Mouse (Mus musculus): ENCODE measurements at regions not wholly inside any gene's neighbourhood (a gene's known extent, or its start where the extent isn't known, plus 50 kb on each side); places are given as distances from the start of the nearest gene placed in this dataset.

GRCm38 (mm10) chr19:26447427-26448023 lies 157.3 kb upstream of the Smarca2 start:
- 0 out of 2 replicates have a peak overlapping the region, but pooled peaks have one; percentile 43 for H3K27ac ChIP-seq (replicated peaks)
- no peak overlapping the region for H3K4me3 ChIP-seq
- no peaks in the 10 kb centered on the region for H3K36me3 ChIP-seq
- H3K4me2 ChIP-seq, result no peak overlapping the region
- H3K9me3 ChIP-seq, result no peaks in the 10 kb centered on the region
- peak; percentile 63; the same call in 1 of the 2 replicates for ATAC-seq (ENCODE audit: low read depth)
- WGBS, result 73% methylated on average over 7 of the region's 7 CpGs
- no peaks in the 10 kb centered on the region for H3K4me1 ChIP-seq (replicated peaks)
- no peak overlapping the region for H3K9ac ChIP-seq
- no peaks in the 10 kb centered on the region for H3K27me3 ChIP-seq

GRCm38 (mm10) chr19:26461712-26462111 lies 143.1 kb upstream of the Smarca2 start:
- no peaks in the 10 kb centered on the region for H3K9me3 ChIP-seq
- H3K9ac ChIP-seq, result no peak overlapping the region
- H3K4me2 ChIP-seq, result no peak overlapping the region
- WGBS, result 56% methylated on average over 4 of the region's 4 CpGs
- ATAC-seq (ENCODE audit: low read depth), result no peak
- H3K4me1 ChIP-seq (replicated peaks), result peaks cover 11% of the 10 kb centered on the region
- H3K27me3 ChIP-seq, result no peaks in the 10 kb centered on the region
- no peak overlapping the region for H3K4me3 ChIP-seq
- H3K27ac ChIP-seq (replicated peaks), result no peak overlapping the region
- H3K36me3 ChIP-seq, result no peaks in the 10 kb centered on the region

GRCm38 (mm10) chr19:26465228-26465627 lies 139.6 kb upstream of the Smarca2 start:
- H3K27me3 ChIP-seq, result no peaks in the 10 kb centered on the region
- no peaks in the 10 kb centered on the region for H3K9me3 ChIP-seq
- ATAC-seq (ENCODE audit: low read depth), result peak; percentile 36; the same call in 1 of the 2 replicates
- H3K36me3 ChIP-seq, result no peaks in the 10 kb centered on the region
- H3K4me2 ChIP-seq, result no peak overlapping the region
- WGBS, result 40% methylated on average over 2 of the region's 2 CpGs
- no peak overlapping the region for H3K9ac ChIP-seq
- H3K27ac ChIP-seq (replicated peaks), result no peak overlapping the region
- H3K4me1 ChIP-seq (replicated peaks), result peaks cover 21% of the 10 kb centered on the region
- H3K4me3 ChIP-seq, result no peak overlapping the region

- Histone ChIP-seq H3K27me3 (no peaks in the 10 kb centered on the region), H3K4me2 (no peak overlapping the region), H3K4me1 (replicated peaks) (peaks cover 24% of the 10 kb centered on the region), H3K27ac (replicated peaks) (no peak overlapping the region), H3K36me3 (no peaks in the 10 kb centered on the region), H3K9ac (no peak overlapping the region), H3K4me3 (no peak overlapping the region), H3K9me3 (no peaks in the 10 kb centered on the region)
- WGBS, result 88% methylated on average over 4 of the region's 4 CpGs
- no peak for ATAC-seq (ENCODE audit: low read depth)
Measured at GRCm38 (mm10) chr19:26466244-26466643, 138.6 kb upstream of the Smarca2 start.

GRCm38 (mm10) chr19:26467179-26467651 lies 137.6 kb upstream of the Smarca2 start:
- no peak overlapping the region for H3K4me3 ChIP-seq
- ATAC-seq (ENCODE audit: low read depth), result no peak
- peaks cover 27% of the 10 kb centered on the region for H3K4me1 ChIP-seq (replicated peaks)
- H3K36me3 ChIP-seq, result no peaks in the 10 kb centered on the region
- no peak overlapping the region for H3K4me2 ChIP-seq
- H3K9me3 ChIP-seq, result no peaks in the 10 kb centered on the region
- H3K27ac ChIP-seq (replicated peaks), result peak overlapping the region; percentile 34
- no peaks in the 10 kb centered on the region for H3K27me3 ChIP-seq
- 46% methylated on average over 5 of the region's 5 CpGs for WGBS
- no peak overlapping the region for H3K9ac ChIP-seq

GRCm38 (mm10) chr19:26472659-26473058 lies 132.2 kb upstream of the Smarca2 start:
- ATAC-seq (ENCODE audit: low read depth), result no peak
- H3K36me3 ChIP-seq, result no peaks in the 10 kb centered on the region
- no peak overlapping the region for H3K4me3 ChIP-seq
- H3K4me1 ChIP-seq (replicated peaks), result peaks cover 7% of the 10 kb centered on the region; the same call in 1 of the 2 replicates
- H3K9me3 ChIP-seq, result no peaks in the 10 kb centered on the region
- WGBS, result 48% methylated on average over 1 of the region's 1 CpGs
- H3K27me3 ChIP-seq, result no peaks in the 10 kb centered on the region
- no peak overlapping the region for H3K27ac ChIP-seq (replicated peaks)
- no peak overlapping the region for H3K9ac ChIP-seq
- no peak overlapping the region for H3K4me2 ChIP-seq

- no peak overlapping the region for H3K9ac ChIP-seq
- no peaks in the 10 kb centered on the region for H3K27me3 ChIP-seq
- no peak for ATAC-seq (ENCODE audit: low read depth)
- H3K36me3 ChIP-seq, result no peaks in the 10 kb centered on the region
- H3K9me3 ChIP-seq, result no peaks in the 10 kb centered on the region
- no peak overlapping the region for H3K27ac ChIP-seq (replicated peaks)
- 91% methylated on average over 3 of the region's 3 CpGs for WGBS
- no peak overlapping the region for H3K4me3 ChIP-seq
- peaks cover 13% of the 10 kb centered on the region for H3K4me1 ChIP-seq (replicated peaks)
- H3K4me2 ChIP-seq, result no peak overlapping the region
Measured at GRCm38 (mm10) chr19:26473211-26473610, 131.6 kb upstream of the Smarca2 start.

- peaks cover 17% of the 10 kb centered on the region for H3K4me1 ChIP-seq (replicated peaks)
- no peak overlapping the region for H3K9ac ChIP-seq
- no peaks in the 10 kb centered on the region for H3K27me3 ChIP-seq
- H3K27ac ChIP-seq (replicated peaks), result no peak overlapping the region
- no peak overlapping the region for H3K4me3 ChIP-seq
- WGBS, result 65% methylated on average over 2 of the region's 2 CpGs
- no peak overlapping the region for H3K4me2 ChIP-seq
- ATAC-seq (ENCODE audit: low read depth), result no peak
- no peaks in the 10 kb centered on the region for H3K36me3 ChIP-seq
- no peaks in the 10 kb centered on the region for H3K9me3 ChIP-seq
Measured at GRCm38 (mm10) chr19:26475197-26475596, 129.7 kb upstream of the Smarca2 start.

- 67% methylated on average over 2 of the region's 2 CpGs for WGBS
- no peak for ATAC-seq (ENCODE audit: low read depth)
- H3K4me1 ChIP-seq (replicated peaks), result peaks cover 17% of the 10 kb centered on the region
- no peak overlapping the region for H3K4me3 ChIP-seq
- H3K27me3 ChIP-seq, result no peaks in the 10 kb centered on the region
- H3K9me3 ChIP-seq, result no peaks in the 10 kb centered on the region
- no peak overlapping the region for H3K27ac ChIP-seq (replicated peaks)
- no peak overlapping the region for H3K9ac ChIP-seq
- no peaks in the 10 kb centered on the region for H3K36me3 ChIP-seq
- no peak overlapping the region for H3K4me2 ChIP-seq
Measured at GRCm38 (mm10) chr19:26475754-26476153, 129.1 kb upstream of the Smarca2 start.

GRCm38 (mm10) chr19:26478055-26478737 lies 126.7 kb upstream of the Smarca2 start:
- H3K4me3 ChIP-seq, result no peak overlapping the region
- no peaks in the 10 kb centered on the region for H3K27me3 ChIP-seq
- H3K9me3 ChIP-seq, result no peaks in the 10 kb centered on the region
- ATAC-seq (ENCODE audit: low read depth), result peak; percentile 65; the same call in 1 of the 2 replicates
- H3K27ac ChIP-seq (replicated peaks), result no peak overlapping the region
- H3K4me2 ChIP-seq, result peak overlapping the region; percentile 30; the same call in 1 of the 2 replicates
- no peaks in the 10 kb centered on the region for H3K36me3 ChIP-seq
- peaks cover 10% of the 10 kb centered on the region for H3K4me1 ChIP-seq (replicated peaks)
- 18% methylated on average over 16 of the region's 16 CpGs for WGBS
- H3K9ac ChIP-seq, result no peak overlapping the region

GRCm38 (mm10) chr19:26484322-26484721 lies 120.5 kb upstream of the Smarca2 start:
- no peak overlapping the region for H3K27ac ChIP-seq (replicated peaks)
- H3K4me2 ChIP-seq, result no peak overlapping the region
- H3K9ac ChIP-seq, result no peak overlapping the region
- no peaks in the 10 kb centered on the region for H3K36me3 ChIP-seq
- WGBS, result 76% methylated on average over 3 of the region's 3 CpGs
- no peak for ATAC-seq (ENCODE audit: low read depth)
- no peak overlapping the region for H3K4me3 ChIP-seq
- no peaks in the 10 kb centered on the region for H3K4me1 ChIP-seq (replicated peaks)
- no peaks in the 10 kb centered on the region for H3K27me3 ChIP-seq
- no peaks in the 10 kb centered on the region for H3K9me3 ChIP-seq

- WGBS, result 79% methylated on average over 2 of the region's 2 CpGs
- no peak overlapping the region for H3K4me2 ChIP-seq
- H3K4me3 ChIP-seq, result no peak overlapping the region
- no peaks in the 10 kb centered on the region for H3K9me3 ChIP-seq
- ATAC-seq (ENCODE audit: low read depth), result no peak
- no peak overlapping the region for H3K27ac ChIP-seq (replicated peaks)
- H3K4me1 ChIP-seq (replicated peaks), result no peaks in the 10 kb centered on the region
- no peaks in the 10 kb centered on the region for H3K36me3 ChIP-seq
- H3K9ac ChIP-seq, result no peak overlapping the region
- no peaks in the 10 kb centered on the region for H3K27me3 ChIP-seq
Measured at GRCm38 (mm10) chr19:26492806-26493205, 112.0 kb upstream of the Smarca2 start.
